Mouse (Mus musculus): Measurements from ENCODE around the gene Paf1.

DNA sequence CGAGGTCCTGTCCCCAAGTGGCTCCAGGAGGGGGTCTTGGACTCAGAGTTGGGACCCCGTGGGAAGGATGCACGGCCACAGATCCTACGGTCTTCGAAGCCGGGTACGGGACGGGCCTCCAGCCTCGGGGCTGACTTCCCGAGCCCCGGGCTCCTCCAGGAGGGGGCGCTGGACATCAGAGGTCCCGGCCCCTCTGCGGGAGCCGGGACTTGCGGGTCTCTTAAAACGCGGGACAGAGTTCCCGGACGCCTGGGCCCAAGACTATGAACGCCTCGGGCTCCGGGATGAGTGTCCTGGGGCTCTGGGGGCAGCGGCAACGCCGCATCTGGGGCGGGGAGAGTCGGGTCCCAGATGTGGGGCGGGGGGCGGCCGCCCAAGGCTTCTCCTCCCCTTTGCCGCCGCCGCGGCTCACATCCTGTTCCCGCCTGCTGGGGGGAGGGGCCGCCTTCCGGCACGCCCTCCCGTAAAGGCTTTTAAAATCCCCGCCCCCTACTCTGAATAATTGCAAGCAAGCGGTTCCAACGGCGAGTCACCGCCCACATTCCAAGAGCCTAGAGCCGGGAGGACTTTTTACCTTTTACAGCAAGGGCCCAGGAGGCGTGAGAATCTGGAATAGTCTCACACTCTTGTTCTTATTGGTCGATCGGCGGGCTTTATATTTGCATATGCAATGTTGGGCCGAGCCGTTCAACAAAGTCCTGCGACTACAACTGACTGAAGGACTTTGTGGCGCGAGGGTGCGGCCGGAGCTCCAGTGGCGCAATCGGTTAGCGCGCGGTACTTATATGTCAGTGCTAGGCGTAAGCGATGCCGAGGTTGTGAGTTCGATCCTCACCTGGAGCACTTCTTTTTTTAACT, 20.3 kb upstream of the Paf1 start, which contains the start of gene Plekhg2:
- TF ChIP-seq POLR2A (IDR thresholded peaks at IDR 0.05; ENCODE audit: low read depth, low read length) (peak; percentile 82), CTCF (IDR thresholded peaks at IDR 0.05; ENCODE audit: borderline replicate concordance, insufficient read depth, low read length) (no peak)
